8 mouse cellular contexts compared by ENCODE assay signal in genomic region chr6:125095391-125096278, GRCm38 (mm10). TPM values are rescaled to one million over a fixed set of nuclear protein-coding genes. Genes with fewer than 3 reads are reported as not detected.
A peak's percentile ranks its signal among the peaks of the same experiment; 100 is the strongest.
DNase-seq lines count a peak whose midpoint lies in the region; ATAC-seq and TF ChIP-seq lines count a peak whose summit lies in the region.

TSS of gene Chd4 (plus strand) at chr6:125095981.

- peaks cover 3% of the 10 kb centered on the region; the same call in 1 of the 2 replicates for H3K4me1 ChIP-seq in bone marrow, adult 2 months (ENCODE audit: control insufficient read depth, insufficient read depth, low read length)
- peaks cover 23% of the 10 kb centered on the region for H3K4me1 ChIP-seq in embryonic facial prominence, embryonic 14.5 days (ENCODE audit: control insufficient read depth, insufficient read depth, low read length)
- peaks cover 41% of the 10 kb centered on the region for H3K4me1 ChIP-seq in limb, embryonic 13.5 days
- peaks cover 42% of the 10 kb centered on the region for H3K4me1 ChIP-seq in midbrain, embryonic 15.5 days
- H3K4me1 ChIP-seq in spleen, adult 2 months (ENCODE audit: control insufficient read depth, insufficient read depth, insufficient read length): peaks cover 26% of the 10 kb centered on the region

- H3K4me2 ChIP-seq in embryonic facial prominence, embryonic 14.5 days (ENCODE audit: low read depth, low read length): peak within 1 kb of the TSS; percentile 84
- peak within 1 kb of the TSS; percentile 95 for H3K4me2 ChIP-seq in limb, embryonic 13.5 days (replicated peaks)
- H3K4me2 ChIP-seq in midbrain, embryonic 15.5 days: peak within 1 kb of the TSS; percentile 87

- peak; percentile 63 for ATAC-seq in embryonic facial prominence, embryonic 14.5 days (ENCODE audit: low read depth)
- ATAC-seq in limb, embryonic 13.5 days (ENCODE audit: low FRiP score, low read depth): peak; percentile 81
- ATAC-seq in midbrain, embryonic 15.5 days (replicated peaks): peak; percentile 76

- H3K9me3 ChIP-seq in embryonic facial prominence, embryonic 14.5 days (ENCODE audit: control insufficient read depth, low read length): no peaks in the 10 kb centered on the region
- H3K9me3 ChIP-seq in limb, embryonic 13.5 days: no peaks in the 10 kb centered on the region
- H3K9me3 ChIP-seq in midbrain, embryonic 15.5 days: no peaks in the 10 kb centered on the region

- no peak for TF ChIP-seq CTCF in bone marrow, adult 2 months (IDR thresholded peaks at IDR 0.05; ENCODE audit: control insufficient read depth, insufficient read depth, low read length)
- no peak for TF ChIP-seq CTCF in spleen, adult 2 months (IDR thresholded peaks at IDR 0.05; ENCODE audit: extremely low read depth, insufficient read depth, insufficient read length, insufficient replicate concordance)

- peak; percentile 83; the same call in 1 of the 2 replicates for TF ChIP-seq POLR2A in bone marrow, adult 2 months (IDR thresholded peaks at IDR 0.05; ENCODE audit: borderline replicate concordance, control insufficient read depth, low read depth, low read length)
- peak; percentile 75 for TF ChIP-seq POLR2A in spleen, adult 2 months (IDR thresholded peaks at IDR 0.05; ENCODE audit: low read depth, low read length)

- H3K27me3 ChIP-seq in embryonic facial prominence, embryonic 14.5 days (replicated peaks; ENCODE audit: control insufficient read depth, insufficient read depth, low read length): no peaks in the 10 kb centered on the region
- H3K27me3 ChIP-seq in limb, embryonic 13.5 days: no peaks in the 10 kb centered on the region
- H3K27me3 ChIP-seq in midbrain, embryonic 15.5 days (replicated peaks): no peaks in the 10 kb centered on the region
- H3K27me3 ChIP-seq in spleen, adult 2 months (ENCODE audit: control insufficient read depth, insufficient read depth, low read length): no peaks in the 10 kb centered on the region

- H3K27ac ChIP-seq in bone marrow, adult 2 months (ENCODE audit: control insufficient read depth, insufficient read depth, low read depth, low read length, poor library complexity): peak within 1 kb of the TSS; percentile 96
- H3K27ac ChIP-seq in embryonic facial prominence, embryonic 14.5 days (replicated peaks; ENCODE audit: low read depth, low read length): peak within 1 kb of the TSS; percentile 94
- H3K27ac ChIP-seq in limb, embryonic 13.5 days: peak within 1 kb of the TSS; percentile 96
- H3K27ac ChIP-seq in midbrain, embryonic 15.5 days: peak within 1 kb of the TSS; percentile 94
- H3K27ac ChIP-seq in spleen, adult 2 months (ENCODE audit: insufficient read depth, low read length): peak within 1 kb of the TSS; percentile 95

- peak; percentile 95 for DNase-seq in 416B (ENCODE audit: low read depth)
- peak; percentile 96 for DNase-seq in embryonic facial prominence, embryonic 14.5 days (ENCODE audit: low spot score)
- peak; percentile 80 for DNase-seq in heart, adult 8-10 months (ENCODE audit: low spot score)
- peak; percentile 96 for DNase-seq in kidney, adult 9 months
- peak; percentile 77 to 93 for DNase-seq in spleen, adult 2 months (ENCODE audit: low read depth in 1 of 2, low spot score in 2 of 2)

- WGBS in bone marrow, adult 2 months: 2% methylated on average over 45 of the region's 45 CpGs
- 7% methylated on average over 14 of the region's 45 CpGs for WGBS in embryonic facial prominence, embryonic 14.5 days
- 3% methylated on average over 29 of the region's 45 CpGs for WGBS in limb, embryonic 13.5 days
- under 1% methylated on average over 44 of the region's 45 CpGs for WGBS in midbrain, embryonic 15.5 days
- 6% methylated on average over 35 of the region's 45 CpGs for WGBS in spleen, adult 2 months

- peak within 1 kb of the TSS; percentile 96 for H3K4me3 ChIP-seq in bone marrow, adult 2 months (replicated peaks; ENCODE audit: control insufficient read depth, low read depth, low read length)
- H3K4me3 ChIP-seq in embryonic facial prominence, embryonic 14.5 days (ENCODE audit: low read depth, low read length): peak within 1 kb of the TSS; percentile 71
- peak within 1 kb of the TSS; percentile 91 for H3K4me3 ChIP-seq in limb, embryonic 13.5 days
- H3K4me3 ChIP-seq in midbrain, embryonic 15.5 days: peak within 1 kb of the TSS; percentile 76
- H3K4me3 ChIP-seq in spleen, adult 2 months (ENCODE audit: extremely low read depth, insufficient read depth, insufficient read length): peak within 1 kb of the TSS; percentile 94

- H3K9ac ChIP-seq in embryonic facial prominence, embryonic 14.5 days (ENCODE audit: low read depth, low read length): peak within 1 kb of the TSS; percentile 88
- H3K9ac ChIP-seq in limb, embryonic 13.5 days: peak within 1 kb of the TSS; percentile 96
- peak within 1 kb of the TSS; percentile 74 for H3K9ac ChIP-seq in midbrain, embryonic 15.5 days

- peaks cover 22% of the 10 kb centered on the region for H3K36me3 ChIP-seq in embryonic facial prominence, embryonic 14.5 days (ENCODE audit: control insufficient read depth, insufficient read depth, low read length)
- peaks cover 28% of the 10 kb centered on the region for H3K36me3 ChIP-seq in limb, embryonic 13.5 days
- peaks cover 6% of the 10 kb centered on the region; the same call in 1 of the 2 replicates for H3K36me3 ChIP-seq in midbrain, embryonic 15.5 days (replicated peaks)
- H3K36me3 ChIP-seq in spleen, adult 2 months (ENCODE audit: control insufficient read depth, insufficient read depth, low read length): peaks cover 8% of the 10 kb centered on the region; the same call in 1 of the 2 replicates

RNA-seq across cellular contexts. Expression of gene Chd4, which starts in this region (rescaled TPM):
- 66.8 and 106 TPM in 2 replicates for polyA plus RNA-seq in bone marrow, adult 2 months (2011; ENCODE audit: insufficient read depth, insufficient read length, low replicate concordance, missing spikeins)
- polyA plus RNA-seq in embryonic facial prominence, embryonic 14.5 days (2014; fragmentation: Nextera tagmentation; extraction: Ambion mirVana): 70.1 and 73.5 TPM in 2 replicates
- total RNA-seq in heart, adult 8-10 months (2022): 100 to 1,000 TPM; 100 to 126 (median 113) TPM
- 86.8 and 93.4 TPM in 2 replicates for polyA plus RNA-seq in limb, embryonic 13.5 days (2015; fragmentation: Nextera tagmentation; extraction: Ambion mirVana)
- 105 and 125 TPM in 2 replicates for polyA plus RNA-seq in midbrain, embryonic 15.5 days (2015; fragmentation: Nextera tagmentation; extraction: Ambion mirVana)
- 87.4 and 196 TPM in 2 replicates for polyA plus RNA-seq in spleen, adult 2 months (2012; rRNA removed)

Comparison
In these comparisons a context has a peak if more than half of its experiments do, and no peak if none do; other contexts are left out.
1. Peak in every context shown above with its lines: DNase-seq, ATAC-seq, H3K4me3 ChIP-seq and H3K27ac ChIP-seq.